Mouse (Mus musculus) gastrocnemius, postnatal 14 days (tissue): Measurements from ENCODE around the gene D5Ertd579e. TPM values are rescaled to one million over a fixed set of nuclear protein-coding genes. Genes with fewer than 3 reads are reported as not detected.

Experiments used
- DNase-seq: peaks from one replicate; pipeline ENCODE4 v3.0.0; 2021; ENCODE audit warnings: mixed read lengths
- intact Hi-C: fragments of 180-260 bp; cut with DNase I; formaldehyde crosslinking; loops from one replicate; pipeline ENCODE4 v1.15.1; 2025; ENCODE audit warnings: low total_unique reads
- long read RNA-seq, 2 experiments: library from polyadenylated mRNA; stranded (forward); transcript quantifications; one replicate each; pipeline ENCODE4 v2.0.0; 2021
- total RNA-seq, 2 experiments: library from RNA; stranded (reverse); gene quantifications; 2 replicates each; pipeline ENCODE4 v1.2.3; 2021

The D5Ertd579e gene
- 10 to 100 TPM; 52.2 to 54.5 TPM for total RNA-seq
- long read RNA-seq, experiment 1, full-length matches to known transcripts = 5 of 27 reads
- long read RNA-seq, experiment 1, partial matches to known transcripts = 11 of 27 reads
- long read RNA-seq, experiment 1, other reads (novel, unspliced or antisense) = 11 of 27 reads
- long read RNA-seq, experiment 2, full-length matches to known transcripts = 8 of 30 reads
- long read RNA-seq, experiment 2, partial matches to known transcripts = 12 of 30 reads
- long read RNA-seq, experiment 2, other reads (novel, unspliced or antisense) = 10 of 30 reads

- intact Hi-C loops = no loop called here
- peak; percentile 94 for DNase-seq
These were observed at the start of gene D5Ertd579e for GRCm38 (mm10) chr5:36695461-36696231. Gene D5Ertd579e, minus strand, starts transcription at chr5:36696024.

DNA sequence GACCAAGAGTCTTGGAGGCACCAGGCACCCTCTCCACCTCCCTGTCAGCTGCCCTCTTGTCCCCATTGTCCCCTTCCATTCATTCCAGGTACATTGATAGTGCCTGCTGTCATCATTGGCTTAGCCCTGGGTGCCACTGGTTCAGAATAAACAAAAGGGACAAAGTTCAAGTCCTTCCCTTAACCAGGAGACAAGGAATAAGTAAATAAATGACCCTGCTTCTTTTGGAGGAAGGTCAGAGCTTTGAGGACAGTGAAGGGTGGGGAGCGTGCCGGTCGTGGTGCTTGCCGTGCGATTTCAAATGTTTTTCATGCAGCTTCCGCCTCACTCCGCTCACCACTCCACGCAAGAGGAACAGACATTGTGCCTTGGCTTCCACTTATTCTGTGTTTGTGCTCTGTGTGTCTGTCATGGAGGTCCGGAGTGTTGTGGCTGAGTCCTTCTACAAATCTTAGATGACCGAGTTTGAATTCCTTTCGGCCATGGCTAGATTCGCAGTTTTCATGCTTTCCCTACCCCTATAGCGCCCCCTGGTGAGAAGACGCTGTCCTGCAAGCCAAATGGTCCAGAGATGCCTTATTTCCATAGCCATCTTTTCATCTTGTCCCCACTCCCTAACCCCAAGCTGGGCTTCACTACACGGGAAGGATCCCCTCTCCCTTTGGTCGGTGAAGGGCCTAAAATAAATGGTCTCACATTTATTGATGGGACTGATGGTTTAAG lies 46.5 kb upstream of the D5Ertd579e start:
- peak; percentile 77 for DNase-seq
- intact Hi-C loops = loop anchor here (5.0 kb wide), 3 partner anchors 50 to 280 kb away; partner anchors contain the start of gene Grpel1

DNA sequence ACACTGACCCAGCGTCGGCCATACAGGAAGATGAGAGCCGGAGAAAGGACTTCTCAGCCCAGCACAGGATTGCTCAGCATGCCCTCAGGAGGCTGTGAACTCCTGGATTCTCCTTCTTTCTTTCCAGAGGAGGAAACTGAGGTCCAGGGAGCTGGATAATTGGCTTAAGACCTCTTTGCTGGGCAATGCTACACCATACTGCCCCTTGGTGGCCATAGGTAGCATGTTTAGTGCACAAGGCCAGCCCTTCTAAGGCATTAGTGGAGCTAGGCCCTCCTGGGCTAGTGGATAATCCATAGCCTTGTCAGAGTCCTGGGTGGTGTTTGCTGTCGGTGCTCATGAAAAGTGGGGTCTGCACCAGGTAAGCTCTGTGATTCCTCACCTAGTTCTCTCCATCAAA lies 44.0 kb upstream of the D5Ertd579e start:
- no peak for DNase-seq
- intact Hi-C loops = loop anchor here (5.0 kb wide), 3 partner anchors 48 to 278 kb away; partner anchors contain the start of gene Grpel1

GRCm38 (mm10) chr5:36738799-36739615 lies 43.2 kb upstream of the D5Ertd579e start:
- intact Hi-C loops = no loop called here
- DNase-seq = peak; percentile 67

DNA sequence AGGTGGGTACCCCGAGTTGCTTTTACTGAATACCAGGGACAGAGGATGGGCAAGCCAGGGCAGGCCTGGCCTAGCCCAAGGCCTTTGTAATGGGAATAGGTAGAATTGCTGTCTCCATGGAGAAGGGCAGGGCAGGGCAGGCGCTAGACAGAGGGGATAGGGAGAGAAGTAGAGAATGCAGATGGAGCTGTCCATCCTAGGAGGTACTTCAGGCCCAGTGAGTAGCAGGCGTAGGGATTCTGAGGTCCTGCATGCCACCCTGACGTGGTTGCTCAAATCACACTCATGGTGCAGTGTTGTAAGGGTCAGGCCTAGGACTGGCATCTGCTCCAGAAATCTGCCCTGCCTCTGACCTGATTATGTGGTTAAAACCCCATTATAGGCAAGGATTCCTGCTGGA lies 41.9 kb upstream of the D5Ertd579e start:
- no peak for DNase-seq
- intact Hi-C loops = no loop called here

- intact Hi-C loops = no loop called here
- DNase-seq = peak; percentile 33
These were observed 40.2 kb upstream of the D5Ertd579e start for GRCm38 (mm10) chr5:36736009-36736408.

DNA sequence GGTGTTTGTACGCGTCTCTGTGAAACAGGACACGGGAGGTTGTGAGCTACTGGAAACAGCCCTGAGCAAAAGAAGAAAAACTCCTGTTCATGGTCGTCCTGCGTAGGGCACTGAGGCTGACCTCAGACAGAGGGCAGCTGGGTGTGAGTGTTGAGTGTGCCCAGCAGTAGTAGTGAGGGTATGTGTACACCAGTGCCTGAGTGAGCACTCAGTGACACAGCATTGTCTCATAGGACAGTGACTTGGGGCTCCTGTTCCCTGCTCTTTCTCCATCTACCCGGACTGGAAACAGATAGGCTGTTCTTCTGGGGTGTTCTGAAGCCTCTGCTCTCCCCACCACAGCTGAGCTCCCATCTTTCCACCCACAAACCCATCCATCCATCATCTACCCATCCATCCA lies 39.3 kb upstream of the D5Ertd579e start:
- intact Hi-C loops = no loop called here
- DNase-seq = no peak

DNA sequence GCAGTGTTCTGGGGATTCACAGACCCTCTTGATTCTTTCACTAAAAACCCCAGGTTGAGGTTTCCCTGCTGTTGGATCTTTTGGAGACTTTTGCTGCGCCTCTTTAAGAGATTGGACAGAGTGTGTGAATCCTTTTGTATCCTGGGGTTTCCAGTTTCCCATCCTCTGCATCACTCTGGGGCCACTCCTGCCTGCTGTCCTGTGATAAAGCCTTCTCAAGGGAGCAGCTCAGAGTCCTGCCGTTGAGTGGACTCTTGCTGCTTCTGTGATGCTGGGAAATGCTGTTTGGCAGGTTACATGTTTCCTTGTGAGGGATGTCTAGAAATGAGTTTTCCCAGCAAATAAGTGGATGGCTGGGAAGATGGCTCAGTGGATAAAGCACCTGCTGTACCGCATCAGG lies 37.6 kb upstream of the D5Ertd579e start:
- intact Hi-C loops = no loop called here
- DNase-seq = no peak

DNA sequence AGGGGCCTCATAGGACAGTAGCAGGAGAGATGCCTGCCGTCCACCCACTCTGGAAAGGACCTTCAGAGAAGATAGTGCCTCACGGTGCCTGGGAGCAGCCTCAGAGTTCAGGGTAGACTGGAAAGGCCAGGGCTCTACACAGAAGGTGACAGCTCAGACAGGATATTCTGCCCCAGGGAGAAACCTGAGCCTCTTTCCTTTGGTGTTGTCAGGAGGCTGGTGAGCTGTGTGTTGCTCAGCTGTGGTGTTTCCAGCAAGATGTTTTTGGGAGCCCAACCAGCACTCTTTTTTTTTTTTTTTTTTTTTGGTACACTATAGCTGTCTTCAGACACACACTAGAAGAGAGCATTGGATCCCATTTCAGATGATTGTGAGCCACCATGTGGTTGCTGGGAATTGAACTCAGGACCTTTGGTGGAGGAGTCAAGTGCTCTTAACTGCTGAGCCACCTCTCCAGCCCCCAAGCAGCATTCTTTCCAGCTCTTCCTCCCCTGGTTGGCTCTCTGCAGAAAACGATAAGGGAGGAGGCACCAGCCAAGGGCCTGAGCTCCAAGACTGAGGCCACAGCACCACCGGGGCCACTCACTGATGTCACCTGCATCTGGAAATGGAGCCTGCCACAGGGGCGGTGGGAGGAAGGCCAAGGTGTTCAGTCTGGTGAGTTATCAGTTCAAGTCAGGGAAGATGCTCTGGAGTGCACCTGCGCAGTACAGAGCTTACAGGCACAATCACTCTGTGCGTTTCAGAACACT lies 36.3 kb upstream of the D5Ertd579e start:
- no peak for DNase-seq
- intact Hi-C loops = no loop called here

- no peak for DNase-seq
- intact Hi-C loops = no loop called here
These were observed 34.9 kb upstream of the D5Ertd579e start for GRCm38 (mm10) chr5:36730689-36731088.

DNA sequence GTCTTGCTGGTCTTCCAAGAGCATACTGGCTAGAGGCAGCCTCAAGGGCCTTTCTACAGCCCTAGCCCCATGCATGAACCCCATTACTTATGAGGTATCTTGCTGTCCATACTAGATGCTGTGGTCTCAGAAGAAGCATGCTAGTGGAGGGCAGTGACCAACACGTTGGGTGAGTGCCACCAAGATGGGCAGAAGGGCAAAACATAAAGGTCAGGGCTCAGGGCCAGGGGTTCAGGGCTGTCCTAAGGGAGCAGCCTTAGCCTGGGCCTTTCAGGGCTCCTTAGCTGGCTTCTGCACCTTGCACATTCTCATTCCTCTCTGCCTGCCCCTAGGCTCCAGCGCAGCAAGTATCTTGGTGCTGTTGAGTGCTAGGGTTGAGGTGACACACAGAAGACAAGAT lies 34.1 kb upstream of the D5Ertd579e start:
- intact Hi-C loops = no loop called here
- DNase-seq = no peak

GRCm38 (mm10) chr5:36729086-36729473 lies 33.3 kb upstream of the D5Ertd579e start:
- intact Hi-C loops = no loop called here
- DNase-seq = no peak

- no peak for DNase-seq
These were observed 32.7 kb upstream of the D5Ertd579e start for GRCm38 (mm10) chr5:36728403-36729085.

GRCm38 (mm10) chr5:36727776-36728175 lies 32.0 kb upstream of the D5Ertd579e start:
- no peak for DNase-seq
- intact Hi-C loops = no loop called here

More at GRCm38 (mm10) chr5:36728403-36729085, 32.7 kb upstream of the D5Ertd579e start:
- intact Hi-C loops = no loop called here

DNA sequence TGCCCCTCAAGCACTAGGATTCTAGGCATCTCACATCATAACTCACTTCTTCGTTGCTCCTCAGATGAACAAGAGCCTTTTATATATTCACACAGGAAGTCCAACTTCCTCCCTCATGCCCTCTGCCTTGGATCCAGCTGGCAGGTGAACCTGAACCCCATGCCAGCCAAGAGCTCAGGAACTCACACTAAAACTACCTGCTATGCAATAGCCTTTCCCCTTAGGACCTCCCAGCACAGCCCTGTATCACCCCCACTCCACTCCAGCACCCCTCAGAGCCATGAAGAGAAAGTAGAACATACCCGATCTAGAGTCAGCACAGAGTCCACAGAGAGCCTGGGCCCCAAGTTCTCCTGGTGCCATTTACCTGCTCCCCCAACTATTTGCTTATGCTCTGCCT lies 31.3 kb upstream of the D5Ertd579e start:
- DNase-seq = no peak
- intact Hi-C loops = no loop called here

GRCm38 (mm10) chr5:36726387-36726801 lies 30.6 kb upstream of the D5Ertd579e start:
- intact Hi-C loops = no loop called here
- no peak for DNase-seq

- intact Hi-C loops = no loop called here
- no peak for DNase-seq
These were observed 30.0 kb upstream of the D5Ertd579e start for GRCm38 (mm10) chr5:36725861-36726260.

GRCm38 (mm10) chr5:36724274-36724673 lies 28.4 kb upstream of the D5Ertd579e start:
- DNase-seq = no peak
- intact Hi-C loops = no loop called here
